Mouse (Mus musculus): ENCODE measurements around the gene Gm4924. TPM values are rescaled to one million over a fixed set of nuclear protein-coding genes. Genes with fewer than 3 reads are reported as not detected.

Gene Gm4924
- 16.1 TPM for polyA plus RNA-seq (2014; fragmentation: Illumina TruSeq; extraction: RNeasy Lipid Tissue Mini Kit (QIAGEN cat#74804); ENCODE audit: low read depth, low replicate concordance)

GRCm38 (mm10) chr10:82354083-82355010 is at the start of gene Gm4924:
Gm4924 (plus strand) TSS chr10:82354255.

GRCm38 (mm10) chr10:82316482-82316881 is 37.6 kb upstream of the Gm4924 start, which contains the start of gene 4932415D10Rik:
4932415D10Rik (minus strand) TSS chr10:82316582.

Other genes starting within 250 kb of the Gm4924 start
- 15.0 TPM for gene AU041133, start 226.2 kb upstream of the Gm4924 start, polyA plus RNA-seq (2014; fragmentation: Illumina TruSeq; extraction: RNeasy Lipid Tissue Mini Kit (QIAGEN cat#74804); ENCODE audit: low read depth, low replicate concordance)
- 35.0 TPM for gene Zfp938, start 113.0 kb upstream of the Gm4924 start, polyA plus RNA-seq (2014; fragmentation: Illumina TruSeq; extraction: RNeasy Lipid Tissue Mini Kit (QIAGEN cat#74804); ENCODE audit: low read depth, low replicate concordance)
- not detected for gene 4932415D10Rik, start 37.7 kb upstream of the Gm4924 start, polyA plus RNA-seq (2014; fragmentation: Illumina TruSeq; extraction: RNeasy Lipid Tissue Mini Kit (QIAGEN cat#74804); ENCODE audit: low read depth, low replicate concordance)
- gene Gm1553, start 138.4 kb downstream of the Gm4924 start, polyA plus RNA-seq (2014; fragmentation: Illumina TruSeq; extraction: RNeasy Lipid Tissue Mini Kit (QIAGEN cat#74804); ENCODE audit: low read depth, low replicate concordance) = not detected

All from sigmoid colon, adult 10 weeks (tissue).